Mouse (Mus musculus) myocyte (in vitro differentiated cells): ENCODE data around the gene Ccdc57. TPM values are rescaled to one million over a fixed set of nuclear protein-coding genes. Genes with fewer than 3 reads are reported as not detected.
A peak's percentile ranks its signal among the peaks of the same experiment; 100 is the strongest.

Source experiments
- H3K27me3 ChIP-seq: one replicate; pipeline ENCODE4 v1.6.1; 2011; ENCODE audit not compliant: control insufficient read depth, insufficient read depth, insufficient read length
- H3K36me3 ChIP-seq: one replicate; pipeline ENCODE4 v1.6.1; 2011; ENCODE audit not compliant: control insufficient read depth, insufficient read depth
- H3K4me2 ChIP-seq: one replicate; pipeline ENCODE4 v1.6.1; 2011; ENCODE audit warnings: low read depth, control low read depth
- H3K4me3 ChIP-seq: one replicate; pipeline ENCODE4 v1.5.1; 2011; ENCODE audit warnings: mild to moderate bottlenecking, control low read depth, moderate library complexity
- H3K79me2 ChIP-seq: one replicate; pipeline ENCODE4 v1.6.1; 2011; ENCODE audit not compliant: control insufficient read depth, insufficient read depth
- H3ac ChIP-seq: one replicate; pipeline ENCODE4 v1.6.1; 2011; ENCODE audit not compliant: control insufficient read depth, insufficient read length
- CEBPB ChIP-seq: IDR thresholded peaks from 2 replicates; pipeline ENCODE4 v1.6.1; 2011; ENCODE audit warnings: mild to moderate bottlenecking, moderate library complexity; ENCODE audit not compliant: poor library complexity, insufficient read depth, severe bottlenecking
- E2F4 ChIP-seq: IDR thresholded peaks from one replicate; pipeline ENCODE4 v1.6.1; 2011; ENCODE audit warnings: mild to moderate bottlenecking, control low read depth, moderate library complexity; ENCODE audit not compliant: insufficient read depth
- MAX ChIP-seq: IDR thresholded peaks from one replicate; pipeline ENCODE4 v1.6.1; 2011; ENCODE audit warnings: low read depth, mild to moderate bottlenecking, control low read depth
- MYOD1 ChIP-seq, 3 experiments: IDR thresholded peaks; one replicate each; pipeline ENCODE4 v1.6.1; 2011; ENCODE audit warnings: control low read depth in 2 of 3, low read depth in 2 of 3, mild to moderate bottlenecking in 2 of 3, moderate library complexity in 1 of 3; ENCODE audit not compliant: insufficient read length in 2 of 3, control insufficient read depth in 1 of 3
- MYOG ChIP-seq, 3 experiments: IDR thresholded peaks; one replicate each; pipeline ENCODE4 v1.6.1; 2011; ENCODE audit warnings: control low read depth in 2 of 3, low read depth in 2 of 3, mild to moderate bottlenecking in 2 of 3; ENCODE audit not compliant: insufficient read length in 2 of 3, control insufficient read depth in 1 of 3, insufficient read depth in 1 of 3
- POLR2A ChIP-seq: IDR thresholded peaks from one replicate; pipeline ENCODE4 v1.6.1; 2011; ENCODE audit warnings: low read depth, mild to moderate bottlenecking, control low read depth, moderate library complexity; ENCODE audit not compliant: insufficient read length
- POLR2AphosphoS2 ChIP-seq: IDR thresholded peaks from one replicate; pipeline ENCODE4 v1.6.1; 2011; ENCODE audit warnings: low read depth, control low read depth; ENCODE audit not compliant: insufficient read length
- REST ChIP-seq: IDR thresholded peaks from one replicate; pipeline ENCODE4 v1.6.1; 2011; ENCODE audit warnings: mild to moderate bottlenecking, control low read depth, moderate library complexity; ENCODE audit not compliant: insufficient read depth, insufficient read length
- SRF ChIP-seq: IDR thresholded peaks from one replicate; pipeline ENCODE4 v1.6.1; 2011; ENCODE audit warnings: low read depth; ENCODE audit not compliant: control insufficient read depth, insufficient read length
- TCF12 ChIP-seq: IDR thresholded peaks from one replicate; pipeline ENCODE4 v1.6.1; 2011; ENCODE audit warnings: mild to moderate bottlenecking, control low read depth; ENCODE audit not compliant: poor library complexity, insufficient read depth, severe bottlenecking
- TCF3 ChIP-seq: IDR thresholded peaks from one replicate; pipeline ENCODE4 v1.6.1; 2011; ENCODE audit warnings: low read depth, control low read depth; ENCODE audit not compliant: insufficient read length
- USF1 ChIP-seq: IDR thresholded peaks from one replicate; pipeline ENCODE4 v1.6.1; 2011; ENCODE audit warnings: low read depth, mild to moderate bottlenecking, control low read depth, moderate library complexity
- polyA plus RNA-seq: library from polyadenylated mRNA; unstranded; fragments of >200 nt; fragmentation: generic; extraction: Trizol; gene quantifications from one replicate; pipeline ENCODE4 v1.2.1, GENCODE M21; 2012; ENCODE audit warnings: missing spikeins

Gene Ccdc57
- polyA plus RNA-seq, 1 experiment, result 1.8 TPM

GRCm38 (mm10) chr11:120964195-120965157, 31.8 kb upstream of the Ccdc57 start:
- TF ChIP-seq MYOG (IDR thresholded peaks at IDR 0.05; ENCODE audit: control insufficient read depth in 1 of 3, insufficient read depth in 1 of 3, insufficient read length in 2 of 3, low read depth in 2 of 3) (peak; percentile 15 to 80 (median 59)), USF1 (no peak), REST (no peak), MYOD1 (IDR thresholded peaks at IDR 0.05; ENCODE audit: control insufficient read depth in 1 of 3, insufficient read length in 2 of 3, low read depth in 2 of 3) (peak in 1 of 3 experiments; percentile 70), CEBPB (no peak), TCF3 (no peak), TCF12 (no peak), POLR2AphosphoS2 (no peak), POLR2A (no peak), MAX (no peak), E2F4 (no peak), SRF (no peak)
- Histone ChIP-seq H3K4me3 (no peak overlapping the region), H3K79me2 (no peaks in the 10 kb centered on the region)

GRCm38 (mm10) chr11:120962909-120963308, 30.2 kb upstream of the Ccdc57 start:
- no peak overlapping the region for H3K4me2 ChIP-seq
- no peak overlapping the region for H3K4me3 ChIP-seq
- no peak overlapping the region for H3ac ChIP-seq
- H3K79me2 ChIP-seq, result no peaks in the 10 kb centered on the region
- H3K27me3 ChIP-seq, result no peaks in the 10 kb centered on the region
- no peak for TF ChIP-seq REST
- TF ChIP-seq CEBPB, result no peak
- peak; percentile 15 for TF ChIP-seq POLR2AphosphoS2
- no peak for TF ChIP-seq MYOG (IDR thresholded peaks at IDR 0.05; ENCODE audit: control insufficient read depth in 1 of 3, insufficient read depth in 1 of 3, insufficient read length in 2 of 3, low read depth in 2 of 3)
- H3K36me3 ChIP-seq, result peaks cover 52% of the 10 kb centered on the region

More at GRCm38 (mm10) chr11:120964195-120965157, 31.8 kb upstream of the Ccdc57 start:
- peaks cover 67% of the 10 kb centered on the region for H3K36me3 ChIP-seq
- H3ac ChIP-seq, result no peak overlapping the region
- H3K27me3 ChIP-seq, result no peaks in the 10 kb centered on the region
- H3K4me2 ChIP-seq, result no peak overlapping the region

- no peaks in the 10 kb centered on the region for H3K79me2 ChIP-seq
- H3K4me2 ChIP-seq, result no peak overlapping the region
- no peak overlapping the region for H3ac ChIP-seq
- H3K27me3 ChIP-seq, result no peaks in the 10 kb centered on the region
- H3K4me3 ChIP-seq, result no peak overlapping the region
- H3K36me3 ChIP-seq, result peaks cover 46% of the 10 kb centered on the region
- no peak for TF ChIP-seq USF1
- no peak for TF ChIP-seq MYOG (IDR thresholded peaks at IDR 0.05; ENCODE audit: control insufficient read depth in 1 of 3, insufficient read depth in 1 of 3, insufficient read length in 2 of 3, low read depth in 2 of 3)
- TF ChIP-seq SRF, result no peak
- no peak for TF ChIP-seq TCF12
- TF ChIP-seq MYOD1 (IDR thresholded peaks at IDR 0.05; ENCODE audit: control insufficient read depth in 1 of 3, insufficient read length in 2 of 3, low read depth in 2 of 3), result no peak
- no peak for TF ChIP-seq REST
- TF ChIP-seq POLR2A, result peak; percentile 25
- no peak for TF ChIP-seq E2F4
- TF ChIP-seq CEBPB, result no peak
- no peak for TF ChIP-seq TCF3
- no peak for TF ChIP-seq MAX
- peak; percentile 19 for TF ChIP-seq POLR2AphosphoS2
These were observed 29.5 kb upstream of the Ccdc57 start for GRCm38 (mm10) chr11:120962050-120962771.

GRCm38 (mm10) chr11:120961594-120961993, 28.9 kb upstream of the Ccdc57 start:
- no peak overlapping the region for H3K4me2 ChIP-seq
- H3K79me2 ChIP-seq, result no peaks in the 10 kb centered on the region
- peaks cover 40% of the 10 kb centered on the region for H3K36me3 ChIP-seq
- no peak overlapping the region for H3ac ChIP-seq
- TF ChIP-seq REST (no peak), TCF12 (no peak), SRF (no peak), MYOG (IDR thresholded peaks at IDR 0.05; ENCODE audit: control insufficient read depth in 1 of 3, insufficient read depth in 1 of 3, insufficient read length in 2 of 3, low read depth in 2 of 3) (no peak), MYOD1 (IDR thresholded peaks at IDR 0.05; ENCODE audit: control insufficient read depth in 1 of 3, insufficient read length in 2 of 3, low read depth in 2 of 3) (no peak), TCF3 (no peak), USF1 (no peak), POLR2AphosphoS2 (no peak), POLR2A (no peak), E2F4 (no peak), CEBPB (no peak), MAX (no peak)
- no peak overlapping the region for H3K4me3 ChIP-seq
- no peaks in the 10 kb centered on the region for H3K27me3 ChIP-seq
